Mouse (Mus musculus): ENCODE measurements at regions not wholly inside any gene's neighbourhood (a gene's known extent, or its start where the extent isn't known, plus 50 kb on each side); places are given as distances from the start of the nearest gene placed in this dataset.

DNA sequence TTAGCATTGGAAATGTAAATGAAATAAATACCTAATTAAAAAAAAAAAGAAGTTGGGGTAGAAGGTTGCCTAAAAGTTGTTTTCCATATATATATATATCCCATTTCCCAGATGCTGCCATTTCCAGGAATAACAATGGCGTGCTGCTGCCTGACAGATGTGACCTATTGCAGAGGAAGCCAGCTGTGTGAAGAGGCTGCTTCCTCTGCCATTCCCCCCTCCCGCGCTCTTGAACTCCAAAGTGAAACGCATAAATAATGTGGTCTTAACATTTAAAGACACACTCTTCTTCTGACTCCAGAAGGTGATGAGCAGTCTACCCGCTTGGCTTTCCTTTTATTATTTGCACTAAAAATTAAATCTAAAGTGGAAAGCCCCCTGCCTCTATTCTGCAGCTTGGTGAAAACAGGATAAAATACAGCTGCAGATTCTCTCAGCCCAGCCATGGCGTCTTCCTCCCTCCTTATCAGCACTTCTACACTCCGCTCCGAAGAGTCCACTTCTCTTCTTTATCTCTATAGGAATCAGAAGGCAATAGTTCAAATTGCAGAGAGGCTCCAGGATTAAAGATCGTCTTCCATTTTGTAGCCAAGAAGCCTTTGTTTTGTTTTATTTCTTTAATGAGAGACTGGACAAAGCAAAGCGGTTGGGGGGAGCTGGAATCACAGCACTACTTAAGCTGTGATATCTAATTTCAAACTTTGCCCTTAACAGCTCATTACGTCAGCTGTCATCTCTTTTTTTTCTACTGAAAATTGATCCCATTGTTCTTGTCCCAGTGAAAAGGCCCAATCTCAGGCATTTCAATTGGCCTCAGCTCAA is 385.1 kb downstream of the Rapgef2 start:
- DNase-seq, result no peak

DNA sequence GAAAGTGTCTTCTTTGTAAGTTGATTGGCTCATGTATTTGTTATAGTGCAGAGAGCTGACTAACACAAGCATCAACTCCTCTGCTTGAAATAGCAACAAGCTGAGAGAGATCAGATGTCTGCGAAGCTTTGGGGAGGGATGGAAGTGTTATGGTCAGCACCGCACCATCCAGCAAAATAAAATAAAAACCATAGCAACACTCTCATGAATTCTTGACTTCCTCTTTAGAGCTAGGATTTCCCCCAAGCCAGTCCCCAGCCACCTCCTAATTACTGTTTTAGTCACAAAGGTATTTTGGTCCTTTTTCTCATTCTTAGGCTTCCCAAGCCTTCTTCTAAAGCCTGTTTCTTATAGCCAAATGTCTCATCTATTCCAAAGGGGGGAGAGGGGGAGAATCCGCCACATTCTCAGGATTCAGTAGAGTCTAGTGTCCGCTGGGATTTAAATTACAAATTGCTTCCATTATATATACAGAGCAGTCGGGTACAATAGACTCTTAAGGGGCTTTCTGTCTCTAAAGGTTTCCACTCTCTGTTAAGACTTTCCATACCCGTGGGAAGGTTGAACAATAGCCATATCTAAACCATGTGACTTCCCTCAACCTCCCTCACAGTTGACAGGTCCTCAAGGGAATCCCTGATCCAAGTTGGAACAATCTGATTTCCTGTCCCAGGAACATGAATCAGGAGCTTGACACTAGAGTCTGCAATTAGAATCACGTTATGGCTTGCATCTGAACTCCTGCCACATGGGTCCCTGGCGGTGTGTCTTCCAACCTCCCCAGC is 386.7 kb downstream of the Rapgef2 start:
- no peak for DNase-seq

DNA sequence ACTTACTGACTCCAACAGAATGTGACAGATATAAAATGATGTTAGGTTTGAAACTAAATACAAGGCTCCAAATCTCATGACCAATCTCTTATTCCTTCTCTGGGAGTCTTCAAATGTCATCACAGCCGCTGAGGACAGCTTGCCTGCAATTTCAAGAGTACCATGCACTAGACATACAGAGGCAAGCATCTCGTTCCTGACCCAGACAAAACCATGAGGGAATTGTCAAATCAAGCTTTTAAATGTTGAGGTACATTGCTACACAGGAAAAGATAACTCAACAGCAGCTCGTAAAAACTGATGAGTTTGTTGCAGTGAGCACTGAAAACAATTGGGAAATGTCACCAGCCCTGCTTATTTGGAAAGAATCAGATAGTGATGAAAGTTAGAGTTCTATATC is 397.0 kb downstream of the Rapgef2 start:
- DNase-seq, result no peak

DNA sequence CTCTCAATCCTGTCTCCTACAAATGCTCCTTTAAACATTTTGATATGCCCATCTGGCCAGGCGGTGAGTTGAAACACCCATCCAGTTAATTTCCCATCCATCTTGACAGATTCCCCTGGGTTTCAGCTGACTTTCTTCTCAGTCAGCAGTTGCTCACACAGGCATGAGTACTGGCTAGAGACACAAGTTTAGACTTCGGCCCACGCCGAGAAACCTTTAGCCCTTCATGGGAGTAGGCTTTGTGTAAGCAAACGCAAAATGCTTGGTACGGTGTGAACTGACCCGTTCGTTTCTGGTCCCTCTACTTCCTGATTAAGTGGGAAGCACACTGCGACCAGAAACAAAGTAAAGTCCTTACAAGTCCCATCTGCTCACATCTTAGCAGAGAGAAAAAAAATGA is 401.6 kb downstream of the Rapgef2 start:
- peak; percentile 9 for DNase-seq

DNA sequence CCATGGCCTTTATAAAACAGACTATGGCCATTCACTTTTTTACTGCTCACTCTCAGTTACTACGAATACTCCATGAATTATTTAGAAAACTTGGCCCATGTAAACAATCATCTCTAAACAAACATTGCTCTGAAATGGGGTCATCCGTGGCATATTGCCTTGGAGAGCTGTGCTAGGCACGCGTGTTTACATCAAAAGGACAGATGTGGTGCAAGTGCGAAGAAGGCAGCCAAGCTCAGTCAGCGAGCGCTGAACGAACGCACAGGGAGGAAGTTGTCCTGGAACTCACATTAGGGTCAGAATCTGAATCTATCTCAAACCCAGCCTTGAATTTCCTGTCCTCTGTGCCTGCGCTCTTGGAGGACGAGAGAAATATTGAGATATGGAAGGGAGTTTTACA is 402.3 kb downstream of the Rapgef2 start:
- DNase-seq, result no peak

DNA sequence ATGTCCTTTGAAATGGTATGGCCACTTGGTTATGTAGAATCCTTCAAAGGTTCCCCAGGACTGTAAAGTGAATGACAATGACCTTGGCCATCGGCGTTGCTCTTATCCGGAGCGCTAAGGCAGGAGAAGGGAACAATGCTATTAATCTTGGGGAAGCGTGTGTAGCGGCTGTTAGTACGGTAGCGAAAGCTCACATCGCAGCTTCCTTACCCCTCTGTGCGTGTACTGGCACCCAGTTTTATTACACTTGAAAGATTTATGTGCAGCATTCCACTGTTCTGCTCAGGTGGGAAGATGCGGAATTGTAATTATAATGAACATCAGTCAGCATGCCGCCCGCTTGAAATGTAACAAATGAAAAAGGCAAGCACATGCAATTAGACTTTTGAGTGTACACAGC is 406.2 kb downstream of the Rapgef2 start:
- no peak for DNase-seq

DNA sequence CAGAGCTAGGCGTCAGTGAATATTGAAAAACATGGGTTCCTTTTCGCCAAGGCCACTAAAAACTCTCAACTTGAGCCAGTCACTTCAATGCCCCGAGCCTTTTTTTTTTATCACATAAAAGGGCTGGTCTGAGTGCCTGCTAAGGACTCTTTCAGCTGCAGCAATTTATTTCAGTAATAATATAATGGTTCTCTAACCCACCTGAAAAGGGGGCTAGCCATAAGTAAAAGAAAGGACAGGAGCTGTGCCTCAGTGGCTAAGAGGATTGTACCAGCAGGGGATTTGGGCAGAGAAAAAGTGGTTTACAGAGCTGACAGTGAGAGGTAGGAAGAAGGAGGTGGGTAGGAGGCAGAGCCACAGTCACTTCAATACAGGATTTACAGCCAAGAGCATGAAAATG is 409.0 kb downstream of the Rapgef2 start:
- no peak for DNase-seq

DNA sequence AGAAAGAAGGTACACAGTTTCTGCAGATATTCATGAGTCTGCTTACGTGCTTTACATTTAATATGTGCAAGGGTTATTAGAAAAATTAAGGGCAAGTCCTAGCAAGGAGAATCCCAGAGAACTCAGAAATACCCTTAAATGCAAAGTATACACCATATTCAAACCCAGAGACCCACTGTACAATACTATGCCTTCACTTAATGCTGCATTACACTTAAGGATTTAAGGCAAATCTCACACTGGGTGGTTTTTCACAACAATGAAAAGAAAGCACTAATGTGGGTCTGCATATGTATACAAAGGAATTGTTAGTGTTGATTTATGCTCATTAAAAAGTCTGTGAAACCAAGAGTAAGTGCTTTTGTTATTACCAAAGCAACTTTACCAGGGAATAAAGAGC is 419.4 kb downstream of the Rapgef2 start:
- no peak for DNase-seq

DNA sequence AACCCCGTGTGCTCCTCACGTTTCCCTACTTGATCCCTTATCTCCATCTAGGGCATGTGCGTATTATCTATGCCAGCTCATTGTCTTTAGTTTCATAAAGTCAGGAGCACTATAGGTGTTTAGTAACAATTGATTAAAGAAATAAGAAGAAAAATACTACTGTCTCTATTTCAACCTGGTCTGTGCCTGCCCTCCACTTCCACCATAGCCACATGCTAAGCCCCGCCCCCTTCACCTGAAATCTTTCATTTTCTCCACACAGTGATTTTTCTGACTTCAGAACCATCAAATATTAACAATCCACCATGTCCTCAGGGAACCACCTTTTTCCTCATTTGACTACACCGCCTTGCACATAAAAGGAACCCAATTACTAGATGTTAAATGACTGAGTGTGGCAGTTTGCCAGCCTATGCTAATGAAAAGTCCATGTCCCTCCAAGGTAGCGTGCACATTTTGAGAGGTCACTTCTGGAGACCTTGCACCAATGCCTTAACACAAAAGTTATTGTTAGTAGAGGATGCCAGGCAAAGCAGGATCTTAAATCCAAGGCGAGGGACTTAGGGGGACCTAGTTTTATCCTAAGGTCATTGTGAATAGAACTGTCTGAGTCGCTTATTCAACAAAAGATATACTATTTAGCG is 420.1 kb downstream of the Rapgef2 start:
- DNase-seq, result no peak

DNA sequence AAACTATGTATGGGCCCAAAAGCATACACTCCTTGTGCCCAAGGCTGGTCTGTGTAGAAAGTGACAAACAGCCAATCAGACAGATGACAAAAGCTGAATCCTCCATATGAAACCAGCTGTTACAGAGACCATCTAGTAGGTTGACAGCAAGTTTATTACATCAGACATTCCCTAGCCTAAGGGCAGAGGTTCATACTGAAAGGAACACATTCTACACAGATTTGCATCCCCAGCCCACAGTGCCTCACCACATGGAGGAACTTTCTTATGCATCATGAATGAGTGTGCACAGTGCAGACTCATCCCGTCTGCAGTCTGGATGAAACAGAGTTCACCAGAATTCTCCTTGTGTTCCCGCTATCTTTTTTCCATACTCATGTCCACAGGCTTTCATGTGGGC is 423.3 kb downstream of the Rapgef2 start:
- DNase-seq, result no peak

DNA sequence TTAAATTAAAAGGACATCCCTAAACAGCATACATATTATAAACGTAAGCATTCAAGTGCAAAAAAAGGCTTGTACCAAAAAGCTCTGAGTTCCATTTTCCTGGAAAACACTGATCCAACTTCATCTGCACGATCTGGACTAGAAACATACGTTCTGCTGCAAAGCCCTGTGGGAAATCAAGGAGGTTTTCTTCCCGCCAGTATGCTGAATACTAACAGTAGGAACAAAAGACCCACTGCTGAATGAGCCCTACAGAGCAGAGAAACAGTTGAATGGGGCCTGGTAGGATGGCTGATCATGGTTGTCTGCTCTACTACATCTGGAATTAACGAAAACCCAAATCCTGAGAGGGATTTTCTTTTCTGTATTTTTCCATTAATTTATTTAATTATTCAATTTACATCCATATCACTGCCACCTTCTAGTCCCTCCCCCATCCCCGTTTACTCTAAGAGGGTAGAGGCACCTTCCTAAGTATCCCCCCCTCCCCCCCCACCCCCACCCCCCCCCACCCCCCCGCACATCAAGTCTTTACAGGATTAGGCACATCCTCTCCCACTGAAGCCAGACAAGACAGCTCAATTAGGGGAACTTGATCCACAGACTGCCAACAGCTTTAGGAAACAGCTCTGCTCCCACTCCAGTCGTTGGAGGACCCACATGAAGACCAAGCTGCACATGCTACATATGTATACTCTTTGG is 439.5 kb downstream of the Rapgef2 start:
- no peak for DNase-seq

DNA sequence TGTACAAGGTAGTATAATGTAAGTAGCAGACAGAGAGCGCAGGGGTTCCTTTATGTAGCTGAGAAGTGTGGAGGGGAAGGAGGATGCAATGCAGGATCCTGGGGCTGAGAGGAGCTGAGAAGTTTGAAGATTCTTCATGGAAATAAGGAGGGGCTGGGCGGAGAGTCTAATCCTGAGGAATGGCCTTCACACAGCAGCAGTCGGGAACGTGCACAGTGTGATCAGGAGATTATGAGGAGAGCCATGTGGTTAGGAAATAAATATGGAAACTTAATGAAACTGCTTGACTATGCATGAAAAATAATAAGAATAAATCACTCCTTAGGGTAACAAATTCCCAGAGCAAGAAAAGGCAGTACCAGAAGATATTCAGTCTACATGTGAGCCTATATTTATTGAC is 445.1 kb downstream of the Rapgef2 start:
- DNase-seq, result no peak

DNA sequence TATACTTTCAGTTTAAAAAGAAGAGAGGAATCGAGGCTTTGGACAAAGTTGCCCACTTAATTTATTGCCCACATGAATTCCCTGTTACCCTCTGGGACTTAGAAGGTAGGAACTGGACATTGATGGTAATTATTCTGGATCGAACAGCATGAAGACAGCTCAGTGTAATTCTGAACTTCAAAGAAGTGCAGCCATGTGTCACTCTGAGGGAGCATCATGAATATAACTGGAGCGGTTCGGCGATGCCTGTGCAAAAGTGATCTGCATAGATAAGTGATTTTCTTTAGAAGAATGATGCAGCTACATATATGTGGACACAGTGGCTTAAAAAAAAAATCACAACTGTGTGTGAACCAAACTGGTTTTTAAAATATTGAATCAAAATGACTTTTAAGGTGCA is 449.5 kb downstream of the Rapgef2 start:
- DNase-seq, result no peak

DNA sequence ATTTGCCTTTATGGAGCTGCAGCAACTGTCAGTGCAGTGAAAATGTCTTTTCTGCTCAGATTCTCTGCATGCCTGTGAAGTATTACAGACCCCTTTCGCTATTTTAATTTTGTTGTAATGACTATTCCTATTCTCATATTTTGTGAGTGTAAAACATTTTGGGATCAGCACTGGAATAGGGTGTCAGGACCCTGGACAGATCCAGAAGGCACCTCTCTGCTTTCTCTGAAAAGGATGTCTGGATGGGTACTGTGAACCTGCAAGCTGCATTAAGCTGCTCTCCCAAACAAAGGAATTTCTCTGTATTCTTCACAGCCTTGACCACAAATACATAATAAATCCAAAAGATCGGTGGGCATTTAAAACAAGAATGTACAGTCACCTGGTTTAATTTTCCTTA is 460.8 kb downstream of the Rapgef2 start:
- DNase-seq, result no peak

DNA sequence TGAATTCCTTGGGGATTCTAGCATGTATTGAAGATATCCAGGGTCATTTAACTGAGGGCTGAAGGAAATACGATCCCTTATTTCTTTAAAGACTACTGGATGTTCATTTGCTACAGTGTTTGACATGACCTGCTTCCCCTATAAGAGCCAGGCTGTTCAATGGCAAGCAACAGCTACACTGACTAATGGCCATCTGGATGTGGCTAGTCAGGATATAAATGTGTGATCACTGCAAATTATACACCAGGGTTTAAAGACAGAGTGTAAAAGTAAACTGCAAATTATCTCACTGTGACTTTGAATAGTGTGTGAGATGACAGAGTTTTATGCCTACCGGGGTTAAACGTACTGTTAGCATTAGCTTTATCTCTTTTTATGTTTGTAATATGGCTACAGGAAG is 473.9 kb downstream of the Rapgef2 start:
- no peak for DNase-seq

DNA sequence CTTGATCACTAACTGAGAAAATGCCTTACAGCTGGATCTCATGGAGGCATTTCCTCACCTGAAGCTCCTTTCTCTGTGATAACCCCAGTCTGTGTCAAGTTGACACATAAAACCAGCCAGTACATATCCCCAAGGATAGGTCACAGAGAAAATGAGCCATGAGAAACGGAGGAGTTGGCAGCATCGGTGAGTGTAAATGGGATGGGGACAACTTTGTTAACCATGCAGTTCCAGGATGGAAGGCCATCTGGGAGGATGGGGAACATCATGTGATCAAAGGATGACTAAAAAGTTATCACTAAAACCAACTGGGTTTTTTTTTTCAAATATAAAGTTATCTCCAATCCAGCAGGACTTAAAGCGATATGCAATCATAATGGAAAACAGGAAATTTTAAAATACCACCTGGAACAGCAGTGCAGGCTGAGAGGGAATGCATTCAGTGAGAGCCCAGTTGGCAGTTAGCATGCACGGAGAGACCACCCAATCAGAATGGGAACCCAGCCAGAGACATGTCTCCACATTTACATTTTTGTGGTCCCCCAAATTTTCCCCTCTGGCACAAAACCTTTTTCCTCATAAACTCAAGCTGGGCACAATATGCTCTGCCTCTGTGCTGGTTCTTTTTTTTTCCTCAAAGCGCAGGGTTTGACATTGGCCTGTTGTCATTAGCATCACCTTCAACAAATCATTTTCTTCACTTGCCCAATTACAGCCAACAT is 475.7 kb downstream of the Rapgef2 start:
- DNase-seq, result no peak

DNA sequence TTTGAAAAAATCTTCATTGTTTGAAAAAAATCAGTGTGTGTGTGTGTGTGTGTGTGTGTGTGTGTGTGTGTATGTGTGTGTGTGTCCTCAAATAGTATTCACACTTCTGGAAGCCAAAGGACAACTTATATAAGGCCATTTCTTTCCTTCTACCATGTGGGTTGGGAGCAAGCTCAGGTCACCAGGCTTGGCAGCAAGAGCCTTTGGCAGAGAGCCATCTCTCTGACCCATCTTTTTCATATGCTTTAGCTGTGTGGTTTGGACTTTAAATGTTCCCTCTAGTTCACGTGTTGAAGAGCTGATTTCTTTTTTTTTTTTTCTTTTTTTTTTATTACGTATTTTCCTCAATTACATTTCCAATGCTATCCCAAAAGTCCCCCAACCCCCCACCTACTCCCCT is 483.1 kb downstream of the Rapgef2 start:
- peak; percentile 61 for DNase-seq

DNA sequence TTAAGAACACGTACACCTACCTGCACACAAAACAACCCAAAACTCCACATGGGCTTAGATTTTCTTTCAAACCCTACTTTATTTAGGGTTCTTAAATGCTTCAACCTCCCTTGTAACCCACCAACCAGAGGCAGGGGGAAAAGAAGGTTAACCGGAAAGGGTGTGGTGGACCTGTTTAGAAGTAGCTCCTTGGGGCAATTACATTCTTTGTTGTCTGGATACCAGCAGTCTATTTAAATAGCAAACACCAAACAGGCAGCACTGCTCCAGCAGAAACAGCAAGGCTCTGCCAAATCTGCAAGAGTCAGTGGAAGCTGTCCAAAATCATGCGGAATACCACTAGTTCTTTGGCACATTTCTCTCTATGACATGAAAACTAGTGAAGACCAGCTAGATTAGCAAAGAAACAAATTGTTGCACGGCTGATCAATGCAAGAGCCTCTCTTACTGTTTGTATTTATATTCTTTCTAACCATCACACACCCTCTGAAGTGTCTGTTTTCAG is 490.3 kb downstream of the Rapgef2 start:
- no peak for DNase-seq

DNA sequence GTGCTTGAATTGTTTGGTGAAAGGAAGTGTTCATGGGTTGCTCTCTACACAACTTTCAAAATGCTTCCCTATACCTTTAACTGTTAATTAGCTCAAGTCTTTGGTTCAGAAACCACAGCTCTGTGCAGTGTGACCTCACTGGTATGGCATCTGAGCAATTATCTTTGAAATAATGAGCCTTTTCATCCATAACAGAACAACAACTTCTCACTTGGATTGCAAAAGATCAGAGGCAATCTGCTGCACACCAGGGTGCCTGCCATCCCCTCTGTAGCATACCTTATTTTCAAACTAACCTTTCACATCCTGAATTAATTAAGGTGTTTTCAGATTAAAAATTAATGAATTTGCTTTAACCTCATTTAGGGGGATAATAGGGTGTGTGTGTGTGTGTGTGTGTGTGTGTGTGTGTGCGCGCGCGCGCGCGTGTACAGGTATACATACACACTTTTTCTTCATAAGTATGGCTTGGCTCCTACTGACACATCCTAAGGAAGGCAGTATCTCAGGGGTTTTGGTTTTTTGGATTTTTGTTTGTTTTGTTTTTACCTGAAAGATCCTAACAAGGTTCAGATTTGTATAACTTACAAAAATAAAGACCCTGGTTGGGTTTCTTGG is 493.8 kb downstream of the Rapgef2 start:
- DNase-seq, result no peak

DNA sequence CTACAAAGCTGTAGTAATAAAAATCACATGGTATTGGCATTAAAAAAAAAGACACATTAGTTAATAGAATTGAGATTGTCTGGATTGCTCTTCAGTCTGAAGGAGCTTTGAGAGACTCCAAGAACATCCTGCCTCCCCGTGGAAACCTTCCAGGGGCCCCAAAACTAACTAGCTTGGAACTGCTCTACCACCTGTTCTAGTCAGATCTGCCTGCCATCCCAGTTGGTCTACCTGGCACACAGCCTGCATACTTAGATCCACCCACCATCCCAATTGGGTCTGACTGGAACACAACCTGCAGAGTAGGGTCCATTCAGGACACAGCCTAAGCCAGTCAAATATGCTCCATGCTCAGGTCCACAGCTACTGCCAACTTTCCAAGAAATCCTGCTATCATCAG is 503.6 kb downstream of the Rapgef2 start:
- DNase-seq, result no peak

DNA sequence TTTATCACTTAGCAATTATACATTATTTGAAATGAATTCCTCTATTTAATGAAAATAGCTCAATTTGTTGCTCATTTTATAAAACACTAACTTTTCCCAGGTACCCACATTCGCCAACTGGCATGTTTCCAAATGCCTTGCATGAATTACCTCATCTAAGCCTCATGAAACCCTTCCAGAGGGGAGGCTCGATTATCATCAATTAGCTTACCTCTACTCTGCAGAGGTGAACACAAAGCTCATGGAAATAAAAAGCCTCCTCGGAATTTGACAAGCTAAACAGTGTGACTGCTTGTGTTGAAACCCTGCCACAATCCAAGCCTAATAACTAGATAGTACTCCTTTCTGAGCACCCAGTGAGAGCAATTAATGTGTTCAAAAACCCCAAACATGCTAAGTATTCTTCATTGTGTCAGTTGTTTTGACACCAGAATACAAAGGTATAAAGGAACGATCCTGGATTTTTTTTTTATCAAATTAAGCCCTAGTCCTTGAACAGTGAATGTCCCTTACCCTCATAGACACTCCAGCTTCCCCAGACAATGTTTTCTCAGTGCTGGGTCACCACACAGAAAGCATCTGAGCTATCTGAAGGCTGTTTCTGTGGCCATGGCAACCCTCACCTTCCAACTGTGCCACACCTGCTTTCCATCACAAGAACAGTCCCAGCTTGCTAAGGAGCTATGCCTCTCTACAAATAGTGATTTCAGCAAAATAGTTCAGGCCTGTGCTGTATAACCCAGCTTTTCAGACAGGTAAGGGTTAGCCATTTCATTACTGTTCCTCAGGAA is 530.4 kb downstream of the Rapgef2 start:
- no peak for DNase-seq
